Mouse (Mus musculus) layer of hippocampus, adult 2 months (tissue): ENCODE measurements around the gene Chpt1. TPM values are rescaled to one million over a fixed set of nuclear protein-coding genes. Genes with fewer than 3 reads are reported as not detected.
"Not testable (repeated sequence)": the region's sequence is repeated elsewhere in the genome, so short reads cannot be mapped to it uniquely, and the experiment has no call there.

Source experiments
- DNase-seq, 2 experiments: peaks; one replicate each; pipeline ENCODE4 v3.0.0; 2022; ENCODE audit warnings: low spot score in 2 of 2
- H3K27ac ChIP-seq: fragments of 200-600 bp; 2 replicates; pipeline ENCODE4 v1.8.1; 2022
- H3K4me3 ChIP-seq: fragments of 200-600 bp; 2 replicates; pipeline ENCODE4 v1.8.1; 2022; ENCODE audit warnings: mild to moderate bottlenecking
- CTCF ChIP-seq: fragments of 200-600 bp; conservative IDR thresholded peaks from 2 replicates; pipeline ENCODE4 v1.8.1; 2022; ENCODE audit warnings: antibody characterized with exemption, mild to moderate bottlenecking, moderate library complexity
- long read RNA-seq, 2 experiments: library from polyadenylated mRNA; stranded (forward); transcript quantifications; one replicate each; pipeline ENCODE4 v2.0.0; 2021; ENCODE audit warnings: borderline mapping rate in 2 of 2
- total RNA-seq, 2 experiments: library from RNA; stranded (reverse); gene quantifications; 2 replicates each; pipeline ENCODE4 v1.2.3; 2021

Gene Chpt1
- total RNA-seq, result 10 to 100 TPM; 42.2 to 44.9 TPM
- long read RNA-seq, experiment 1, full-length matches to known transcripts, result 16 of 21 reads
- long read RNA-seq, experiment 1, partial matches to known transcripts, result 2 of 21 reads
- long read RNA-seq, experiment 1, other reads (novel, unspliced or antisense), result 3 of 21 reads
- long read RNA-seq, experiment 2, full-length matches to known transcripts, result 40 of 52 reads
- long read RNA-seq, experiment 2, partial matches to known transcripts, result 1 of 52 reads
- long read RNA-seq, experiment 2, other reads (novel, unspliced or antisense), result 11 of 52 reads

DNA sequence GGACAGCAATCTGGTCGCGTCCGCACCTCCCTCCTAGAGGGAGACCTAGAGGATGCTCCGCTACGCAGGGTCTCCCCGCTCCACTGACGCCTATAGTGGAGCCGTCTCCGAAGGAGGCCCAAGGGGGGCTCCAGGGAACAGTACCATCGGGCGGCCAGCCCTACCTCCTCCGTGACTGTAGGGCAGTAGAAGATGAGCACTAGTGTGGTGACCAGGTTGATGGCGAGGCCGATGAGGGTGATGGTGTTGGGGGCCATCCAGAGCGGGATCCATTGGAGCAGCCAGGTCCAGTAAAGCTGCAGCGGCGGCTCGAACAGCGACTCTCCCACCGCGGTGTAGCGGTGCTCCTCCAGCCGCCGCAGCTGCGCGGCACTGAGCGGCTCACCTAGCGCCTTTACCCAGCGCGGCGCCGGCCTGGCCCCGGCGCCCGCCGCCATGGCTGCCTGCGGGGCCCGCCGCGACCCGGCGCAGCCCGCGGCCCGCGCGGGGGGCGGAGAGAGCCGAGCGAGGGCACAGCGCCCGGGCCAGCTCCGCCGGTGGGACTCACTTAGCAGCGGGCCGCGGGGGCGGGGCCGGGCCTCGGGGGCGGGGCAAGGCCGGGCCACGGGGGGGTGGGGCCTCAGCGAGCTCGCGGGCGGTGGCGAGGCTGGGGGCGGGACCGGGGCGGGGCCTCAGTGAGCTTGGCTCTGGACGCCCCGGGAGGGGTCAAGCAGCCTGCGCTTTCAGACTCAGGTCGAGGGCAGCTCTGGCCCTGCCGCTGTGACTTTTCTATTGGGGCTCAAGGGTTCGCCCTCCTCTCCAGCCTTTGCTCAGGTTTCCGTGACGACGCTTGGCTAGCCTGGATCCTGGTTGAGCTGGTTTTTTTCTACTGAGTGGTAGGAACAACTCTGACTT lies at the start of gene Chpt1:
TSS of gene Chpt1 (minus strand) at position 653 of the 894 bp plus-strand sequence.
- peak; percentile 63 to 84 for DNase-seq
- peak within 1 kb of the TSS; percentile 99 for H3K4me3 ChIP-seq
- TF ChIP-seq CTCF, result no peak; the same call in 1 of the 2 replicates
- peak within 1 kb of the TSS; percentile 94 for H3K27ac ChIP-seq

- peak; percentile 61 for TF ChIP-seq CTCF
- Histone ChIP-seq H3K27ac (no peak overlapping the region), H3K4me3 (no peak overlapping the region)
- DNase-seq, result no peak
These were observed 48.9 kb upstream of the Chpt1 start for GRCm38 (mm10) chr10:88552738-88553137.

DNA sequence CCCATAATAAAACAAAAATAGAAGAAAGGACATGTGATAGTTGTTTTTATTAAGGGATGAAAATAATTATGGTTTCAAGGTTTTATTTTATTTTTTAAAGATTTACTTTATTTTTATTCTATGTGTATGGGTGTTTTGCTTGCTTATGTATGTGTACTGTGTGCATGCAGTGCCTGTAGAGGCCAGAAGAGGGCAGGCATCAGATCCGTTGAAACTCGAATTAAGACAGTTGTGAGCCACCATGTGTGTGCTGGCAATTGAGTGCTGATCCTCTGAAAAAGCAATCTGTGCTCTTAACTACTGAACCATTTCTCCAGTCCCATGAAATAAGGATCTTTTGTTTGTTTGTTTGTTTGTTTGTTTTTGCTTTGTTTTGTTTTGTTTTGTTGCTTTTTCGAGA lies 46.4 kb upstream of the Chpt1 start:
- peak; percentile 26 for TF ChIP-seq CTCF
- Histone ChIP-seq H3K27ac (no peak overlapping the region), H3K4me3 (no peak overlapping the region)
- DNase-seq, result no peak

GRCm38 (mm10) chr10:88547635-88548034 lies 43.8 kb upstream of the Chpt1 start:
- no peak for DNase-seq
- no peak overlapping the region for H3K4me3 ChIP-seq
- H3K27ac ChIP-seq, result no peak overlapping the region
- no peak for TF ChIP-seq CTCF

GRCm38 (mm10) chr10:88530631-88531030 lies 26.8 kb upstream of the Chpt1 start:
- no peak for DNase-seq
- TF ChIP-seq CTCF, result no peak
- no peak overlapping the region for H3K4me3 ChIP-seq
- no peak overlapping the region for H3K27ac ChIP-seq

DNA sequence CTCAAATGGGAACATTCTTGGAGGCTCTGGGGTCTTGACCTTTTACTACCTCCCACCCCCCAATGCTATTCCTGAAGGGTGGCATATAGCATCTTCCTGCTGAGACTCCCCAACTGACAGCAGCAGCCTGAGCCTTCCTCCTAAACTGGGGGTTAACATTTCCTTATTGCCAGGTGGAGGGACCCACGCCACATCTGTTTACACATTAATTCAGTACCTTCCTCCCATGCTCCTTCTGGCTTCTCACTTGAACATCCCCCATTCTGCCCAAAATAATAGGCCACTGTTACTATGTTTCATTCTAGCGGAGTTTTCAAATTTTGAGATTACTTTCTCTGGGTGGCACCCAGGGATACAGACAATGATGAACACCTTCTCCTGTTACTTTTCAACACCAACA lies 20.1 kb upstream of the Chpt1 start:
- TF ChIP-seq CTCF, result no peak
- 0 out of 2 replicates have a peak overlapping the region, but pooled peaks have one; percentile 39 for H3K27ac ChIP-seq
- no peak overlapping the region for H3K4me3 ChIP-seq
- DNase-seq, result peak; percentile 42 to 59

- TF ChIP-seq CTCF, result no peak
- H3K27ac ChIP-seq, result no peak overlapping the region
- no peak for DNase-seq
- H3K4me3 ChIP-seq, result no peak overlapping the region
These were observed 19.3 kb upstream of the Chpt1 start for GRCm38 (mm10) chr10:88523212-88523611.

DNA sequence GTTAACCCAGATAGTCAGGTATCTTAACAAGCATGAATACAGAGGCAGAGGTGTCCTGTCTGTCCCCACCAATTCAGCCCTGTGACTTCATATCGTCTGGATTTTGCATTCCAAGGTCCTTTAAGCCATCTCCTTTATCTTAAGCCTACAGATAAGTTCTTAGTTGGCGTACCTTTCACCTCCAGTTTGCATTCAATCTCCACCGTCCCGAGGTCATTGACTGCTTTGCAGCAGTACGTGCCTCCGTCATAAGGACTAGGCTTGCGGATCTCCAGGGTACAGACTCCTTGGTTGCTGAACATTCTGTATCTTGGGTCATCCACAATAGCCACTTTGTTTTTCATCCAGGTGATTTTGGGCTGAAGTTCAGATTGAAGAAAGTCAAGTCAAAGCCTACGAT lies 18.9 kb upstream of the Chpt1 start:
- no peak overlapping the region for H3K27ac ChIP-seq
- DNase-seq, result no peak
- no peak for TF ChIP-seq CTCF
- H3K4me3 ChIP-seq, result no peak overlapping the region

DNA sequence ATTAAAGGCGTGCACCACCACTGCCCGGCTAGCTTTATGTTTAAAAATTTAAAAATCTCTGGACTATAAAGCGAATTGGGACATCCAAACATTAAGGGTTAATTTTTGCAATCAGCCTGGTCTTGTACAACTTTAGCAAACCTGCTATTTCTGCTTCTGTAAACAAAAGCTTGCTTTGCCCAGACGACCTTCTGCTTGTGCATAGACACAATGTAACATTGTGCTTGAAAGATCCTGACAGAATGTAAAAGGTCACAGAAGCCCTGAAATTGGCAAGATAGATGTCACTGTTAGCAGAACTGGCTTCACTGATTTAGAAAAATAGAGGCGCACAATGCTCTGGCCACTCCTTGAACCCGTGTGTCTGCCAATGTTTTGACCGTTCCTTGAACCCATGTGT lies 11.2 kb upstream of the Chpt1 start:
- not testable (repeated sequence) for DNase-seq, H3K4me3 ChIP-seq, H3K27ac ChIP-seq

DNA sequence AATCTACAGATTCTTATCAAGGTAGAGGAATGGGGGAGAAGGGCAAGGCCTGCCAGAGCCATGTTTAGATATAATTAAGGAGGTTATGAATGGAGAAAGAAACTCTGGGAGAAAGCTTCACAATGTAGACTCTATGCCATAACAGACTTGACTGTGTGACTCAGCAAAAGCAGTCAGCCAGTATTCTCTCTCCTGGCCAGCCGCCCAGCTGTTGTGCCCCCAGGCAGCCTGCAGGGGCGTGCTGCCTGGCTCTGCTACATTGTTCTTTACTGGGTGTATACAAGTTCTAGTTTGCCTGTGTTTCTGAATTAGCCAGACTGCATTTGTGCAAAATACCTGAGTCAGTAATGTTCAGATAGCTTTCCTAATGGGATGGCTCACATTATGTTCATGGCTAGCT lies 10.6 kb upstream of the Chpt1 start:
- peak; percentile 74 for TF ChIP-seq CTCF
- H3K27ac ChIP-seq, result no peak overlapping the region
- DNase-seq, result peak in 1 of 2 experiments; percentile 68
- H3K4me3 ChIP-seq, result no peak overlapping the region

DNA sequence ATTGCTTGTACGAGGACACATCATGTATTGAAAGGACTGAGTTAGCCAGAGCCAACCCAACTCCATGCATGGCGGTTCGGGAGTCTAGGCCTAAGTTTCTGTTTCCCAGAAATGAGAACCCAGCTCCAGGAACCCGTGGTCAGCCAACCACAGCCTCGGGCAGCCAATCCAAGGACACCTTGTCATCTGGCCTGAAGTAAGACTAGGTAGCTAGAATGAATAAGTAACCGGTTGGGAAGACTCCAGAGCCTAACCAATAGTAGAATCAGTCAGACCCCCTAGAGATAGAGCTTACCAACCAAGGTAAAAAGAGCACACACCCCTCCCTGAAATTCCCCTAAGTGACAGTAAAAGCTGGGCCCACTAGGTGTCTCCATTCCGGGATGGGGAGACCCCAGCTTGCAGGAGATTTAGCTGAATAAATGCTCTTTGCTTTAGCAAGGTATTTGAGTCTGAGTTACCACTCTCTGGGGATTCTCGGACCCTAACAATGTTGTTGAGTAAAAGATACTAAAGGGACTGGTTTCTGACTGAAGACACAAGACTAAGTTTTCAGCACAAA lies 9.8 kb upstream of the Chpt1 start:
- no peak overlapping the region for H3K4me3 ChIP-seq
- TF ChIP-seq CTCF, result peak; percentile 64
- no peak overlapping the region for H3K27ac ChIP-seq
- no peak for DNase-seq

DNA sequence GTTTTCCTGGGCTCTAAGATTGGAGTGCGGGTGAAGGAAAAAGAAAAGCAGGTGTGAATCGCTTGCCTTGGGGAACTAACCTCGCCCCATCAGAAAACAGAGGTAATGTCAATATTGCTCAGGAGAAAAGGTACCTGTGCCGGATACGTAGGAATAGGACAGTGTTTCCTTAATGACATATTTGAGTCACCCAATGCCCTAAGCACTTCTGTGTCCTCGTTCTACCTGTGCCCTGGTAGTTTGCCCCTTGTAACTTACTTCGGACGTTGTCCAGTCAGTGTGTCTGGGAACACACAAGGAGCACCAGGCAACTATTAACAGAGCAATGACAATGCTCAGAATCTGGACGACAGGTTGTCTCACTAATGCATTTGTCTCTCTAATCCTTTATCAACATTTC lies 7.5 kb upstream of the Chpt1 start:
- Histone ChIP-seq H3K27ac (no peak overlapping the region), H3K4me3 (no peak overlapping the region)
- DNase-seq, result no peak
- no peak for TF ChIP-seq CTCF
